In genomic region chr2:110476591-110476990, GRCm38 (mm10) we compare ENCODE assay signal across 24 mouse cellular contexts.
DNase-seq lines count a peak whose midpoint lies in the region; ATAC-seq and TF ChIP-seq lines count a peak whose summit lies in the region.
"Had no signal": no experiment of that assay in that cellular context is flagged by ENCODE, and none has a peak within 500 bp of the region (broad histone marks: within the 10 kb centered on the region; RNA-seq: fewer than 3 reads in every experiment).

No protein-coding gene starts in this region.

- 61% methylated on average over 5 of the region's 5 CpGs for WGBS in hindbrain, embryonic 16.5 days
- 74% methylated on average over 5 of the region's 5 CpGs for WGBS in hindbrain, embryonic 11.5 days

- DNase-seq in cerebellum, postnatal 14 days, result peak; percentile 20 to 35
- no peak for DNase-seq in cerebellum, adult 9-10 months
- no peak for DNase-seq in hindbrain, embryonic 11.5 days (ENCODE audit: low spot score)
- DNase-seq in brain, adult 2 months (ENCODE audit: low read depth, low spot score), result peak; percentile 41
- peak; percentile 44 to 76 for DNase-seq in layer of hippocampus, adult 2 months (ENCODE audit: low spot score in 2 of 2)
- no peak for DNase-seq in MN1 (ENCODE audit: low spot score)
- no peak for DNase-seq in c-Kit-positive CD71-positive TER-119-positive erythroid progenitor cells, embryonic 14.5 days (ENCODE audit: low spot score)
- DNase-seq: adrenal gland, postnatal 36 days; embryo, embryonic 11 days; heart, postnatal 10 days; kidney, adult 11 months; lung, postnatal 10 days; midbrain, embryonic 14.5 days; right cerebral cortex, postnatal 25 days; thymus, adult 18-20 months had no signal

- no peaks in the 10 kb centered on the region for H3K27me3 ChIP-seq in hindbrain, embryonic 16.5 days (replicated peaks; ENCODE audit: control insufficient read depth, insufficient read depth, low read length)
- no peaks in the 10 kb centered on the region for H3K27me3 ChIP-seq in hindbrain, embryonic 11.5 days (ENCODE audit: control insufficient read depth, insufficient read depth, low read length)
- H3K27me3 ChIP-seq: forebrain, embryonic 13.5 days; hindbrain, embryonic 15.5 days; limb, embryonic 15.5 days; stomach, embryonic 15.5 days had no signal

- no peaks in the 10 kb centered on the region for H3K9me3 ChIP-seq in hindbrain, embryonic 16.5 days (ENCODE audit: control insufficient read depth, low read length)
- no peaks in the 10 kb centered on the region for H3K9me3 ChIP-seq in hindbrain, embryonic 11.5 days (ENCODE audit: control insufficient read depth, low read length)
- H3K9me3 ChIP-seq: forebrain, embryonic 13.5 days; hindbrain, embryonic 15.5 days; limb, embryonic 15.5 days; stomach, embryonic 15.5 days had no signal

- H3K4me2 ChIP-seq in hindbrain, embryonic 16.5 days (ENCODE audit: low read length), result no peak overlapping the region
- H3K4me2 ChIP-seq in hindbrain, embryonic 11.5 days (replicated peaks; ENCODE audit: low read depth, low read length), result no peak overlapping the region
- H3K4me2 ChIP-seq: forebrain, embryonic 13.5 days; heart, embryonic 11.5 days; hindbrain, embryonic 15.5 days; limb, embryonic 15.5 days; stomach, embryonic 15.5 days had no signal

- ATAC-seq in hindbrain, embryonic 16.5 days, result peak; percentile 70
- ATAC-seq in hindbrain, embryonic 11.5 days (ENCODE audit: low FRiP score), result no peak
- ATAC-seq: activated CD4-positive, CD25-positive, alpha-beta regulatory T cell, adult 4 months; CD4-positive, CD25-positive, alpha-beta regulatory T cell, adult 4 months; forebrain, embryonic 13.5 days had no signal

- TF ChIP-seq CTCF in layer of hippocampus, adult 2 months (conservative IDR thresholded peaks at IDR 0.05), result no peak

- H3K9ac ChIP-seq in hindbrain, embryonic 16.5 days (ENCODE audit: low read depth, low read length), result no peak overlapping the region
- no peak overlapping the region for H3K9ac ChIP-seq in hindbrain, embryonic 11.5 days (ENCODE audit: low read depth, low read length)
- H3K9ac ChIP-seq: forebrain, embryonic 13.5 days; hindbrain, embryonic 15.5 days; limb, embryonic 15.5 days; stomach, embryonic 15.5 days had no signal

- H3K27ac ChIP-seq in hindbrain, embryonic 16.5 days (ENCODE audit: low read depth, low read length), result no peak overlapping the region
- H3K27ac ChIP-seq in hindbrain, embryonic 11.5 days (ENCODE audit: low read depth, low read length), result no peak overlapping the region
- peak overlapping the region; percentile 52 for H3K27ac ChIP-seq in layer of hippocampus, adult 2 months
- H3K27ac ChIP-seq: forebrain, embryonic 13.5 days; hindbrain, embryonic 15.5 days; limb, embryonic 15.5 days; stomach, embryonic 15.5 days had no signal

- H3K36me3 ChIP-seq in hindbrain, embryonic 16.5 days (ENCODE audit: control insufficient read depth, insufficient read depth, low read length), result no peaks in the 10 kb centered on the region
- no peaks in the 10 kb centered on the region for H3K36me3 ChIP-seq in hindbrain, embryonic 11.5 days (ENCODE audit: control insufficient read depth, insufficient read depth, low read length)
- H3K36me3 ChIP-seq: hindbrain, embryonic 15.5 days; limb, embryonic 15.5 days; stomach, embryonic 15.5 days had no signal

- H3K4me1 ChIP-seq in hindbrain, embryonic 16.5 days (ENCODE audit: control insufficient read depth, insufficient read depth, low read depth, low read length), result no peaks in the 10 kb centered on the region
- no peaks in the 10 kb centered on the region for H3K4me1 ChIP-seq in hindbrain, embryonic 11.5 days (replicated peaks; ENCODE audit: control insufficient read depth, insufficient read depth, low read length)
- H3K4me1 ChIP-seq: forebrain, embryonic 13.5 days; hindbrain, embryonic 15.5 days; limb, embryonic 15.5 days; stomach, embryonic 15.5 days had no signal

- no peak overlapping the region for H3K4me3 ChIP-seq in hindbrain, embryonic 16.5 days (ENCODE audit: low read length)
- H3K4me3 ChIP-seq in hindbrain, embryonic 11.5 days (ENCODE audit: low read depth, low read length), result no peak overlapping the region
- H3K4me3 ChIP-seq in layer of hippocampus, adult 2 months, result no peak overlapping the region
- H3K4me3 ChIP-seq: forebrain, embryonic 13.5 days; hindbrain, embryonic 15.5 days; limb, embryonic 15.5 days; myocyte; stomach, embryonic 15.5 days had no signal

Comparison
In these comparisons a context has a peak if more than half of its experiments do, and no peak if none do; other contexts are left out.
1. DNase-seq: peak in cerebellum, postnatal 14 days (2 of 2), brain, adult 2 months (single experiment) and layer of hippocampus, adult 2 months (2 of 2); none in cerebellum, adult 9-10 months (single experiment), hindbrain, embryonic 11.5 days (single experiment), MN1 (single experiment) and c-Kit-positive CD71-positive TER-119-positive erythroid progenitor cells, embryonic 14.5 days (single experiment).